Mouse (Mus musculus): ENCODE measurements at regions not wholly inside any gene's neighbourhood (a gene's known extent, or its start where the extent isn't known, plus 50 kb on each side); places are given as distances from the start of the nearest gene placed in this dataset.

GRCm38 (mm10) chr9:9375304-9375904, 136.5 kb upstream of the Arhgap42 start:
- H3K27ac ChIP-seq (ENCODE audit: low read depth) = no peak overlapping the region
- H3K9ac ChIP-seq (replicated peaks) = no peak overlapping the region
- ATAC-seq (no peak), DNase-seq (peak; percentile 48)
- H3K36me3 ChIP-seq (replicated peaks; ENCODE audit: insufficient read depth, low read length) = no peaks in the 10 kb centered on the region
- 28% methylated on average over 3 of the region's 3 CpGs for WGBS (ENCODE audit: insufficient replicate concordance)
- no peak overlapping the region for H3K4me3 ChIP-seq (ENCODE audit: low read depth, low read length)
- H3K27me3 ChIP-seq (ENCODE audit: insufficient read depth, low read length) = no peaks in the 10 kb centered on the region
- no peaks in the 10 kb centered on the region for H3K4me1 ChIP-seq (ENCODE audit: insufficient read depth)
- no peak overlapping the region for H3K4me2 ChIP-seq (ENCODE audit: low read depth, low read length)
- no peaks in the 10 kb centered on the region for H3K9me3 ChIP-seq (ENCODE audit: low read length)
- no peak for TF ChIP-seq EP300 (IDR thresholded peaks at IDR 0.05; ENCODE audit: low read depth)
- peak; percentile 83 for TF ChIP-seq CTCF (IDR thresholded peaks at IDR 0.05; ENCODE audit: low read depth)

- Histone ChIP-seq H3K4me1 (ENCODE audit: insufficient read depth) (no peaks in the 10 kb centered on the region), H3K4me3 (ENCODE audit: low read depth, low read length) (no peak overlapping the region), H3K27ac (ENCODE audit: low read depth) (no peak overlapping the region), H3K36me3 (replicated peaks; ENCODE audit: insufficient read depth, low read length) (no peaks in the 10 kb centered on the region), H3K4me2 (ENCODE audit: low read depth, low read length) (no peak overlapping the region), H3K27me3 (ENCODE audit: insufficient read depth, low read length) (no peaks in the 10 kb centered on the region), H3K9ac (replicated peaks) (no peak overlapping the region), H3K9me3 (ENCODE audit: low read length) (no peaks in the 10 kb centered on the region)
- 59% methylated on average over 1 of the region's 1 CpGs for WGBS (ENCODE audit: insufficient replicate concordance)
- no peak for TF ChIP-seq EP300 (IDR thresholded peaks at IDR 0.05; ENCODE audit: low read depth)
- TF ChIP-seq CTCF (IDR thresholded peaks at IDR 0.05; ENCODE audit: low read depth) = peak; percentile 44
- ATAC-seq (no peak), DNase-seq (no peak)
These were observed 133.7 kb upstream of the Arhgap42 start for GRCm38 (mm10) chr9:9372594-9372993.

GRCm38 (mm10) chr9:9368731-9369130, 129.8 kb upstream of the Arhgap42 start:
- no peak for TF ChIP-seq CTCF (IDR thresholded peaks at IDR 0.05; ENCODE audit: low read depth)
- H3K27ac ChIP-seq (ENCODE audit: low read depth) = no peak overlapping the region
- no peaks in the 10 kb centered on the region for H3K4me1 ChIP-seq (ENCODE audit: insufficient read depth)
- no peak for DNase-seq
- H3K4me2 ChIP-seq (ENCODE audit: low read depth, low read length) = no peak overlapping the region
- H3K27me3 ChIP-seq (ENCODE audit: insufficient read depth, low read length) = no peaks in the 10 kb centered on the region
- ATAC-seq = no peak
- H3K36me3 ChIP-seq (replicated peaks; ENCODE audit: insufficient read depth, low read length) = no peaks in the 10 kb centered on the region
- no peak overlapping the region for H3K4me3 ChIP-seq (ENCODE audit: low read depth, low read length)
- 78% methylated on average over 1 of the region's 1 CpGs for WGBS (ENCODE audit: insufficient replicate concordance)
- H3K9me3 ChIP-seq (ENCODE audit: low read length) = no peaks in the 10 kb centered on the region
- no peak overlapping the region for H3K9ac ChIP-seq (replicated peaks)

GRCm38 (mm10) chr9:9342456-9343185, 103.7 kb upstream of the Arhgap42 start:
- TF ChIP-seq CTCF (IDR thresholded peaks at IDR 0.05; ENCODE audit: low read depth) (no peak), EP300 (IDR thresholded peaks at IDR 0.05; ENCODE audit: low read depth) (no peak)
- no peaks in the 10 kb centered on the region for H3K4me1 ChIP-seq (ENCODE audit: insufficient read depth)
- H3K27ac ChIP-seq (ENCODE audit: low read depth) = no peak overlapping the region
- DNase-seq = no peak
- no peaks in the 10 kb centered on the region for H3K27me3 ChIP-seq (ENCODE audit: insufficient read depth, low read length)
- no peak overlapping the region for H3K4me3 ChIP-seq (ENCODE audit: low read depth, low read length)
- ATAC-seq = no peak
- no peak overlapping the region for H3K9ac ChIP-seq (replicated peaks)
- 56% methylated on average over 1 of the region's 1 CpGs for WGBS (ENCODE audit: insufficient replicate concordance)
- no peak overlapping the region for H3K4me2 ChIP-seq (ENCODE audit: low read depth, low read length)
- H3K36me3 ChIP-seq (replicated peaks; ENCODE audit: insufficient read depth, low read length) = no peaks in the 10 kb centered on the region
- H3K9me3 ChIP-seq (ENCODE audit: low read length) = no peaks in the 10 kb centered on the region

GRCm38 (mm10) chr9:9318624-9319023, 79.7 kb upstream of the Arhgap42 start:
- no peak for ATAC-seq

GRCm38 (mm10) chr9:9316021-9316420, 77.1 kb upstream of the Arhgap42 start:
- DNase-seq = no peak
- no peak overlapping the region for H3K4me3 ChIP-seq (ENCODE audit: low read depth, low read length)
- H3K27ac ChIP-seq (ENCODE audit: low read depth) = no peak overlapping the region
- H3K27me3 ChIP-seq (ENCODE audit: insufficient read depth, low read length) = no peaks in the 10 kb centered on the region
- no peaks in the 10 kb centered on the region for H3K9me3 ChIP-seq (ENCODE audit: low read length)
- H3K4me1 ChIP-seq (ENCODE audit: insufficient read depth) = no peaks in the 10 kb centered on the region
- H3K36me3 ChIP-seq (replicated peaks; ENCODE audit: insufficient read depth, low read length) = no peaks in the 10 kb centered on the region
- 89% methylated on average over 4 of the region's 4 CpGs for WGBS (ENCODE audit: insufficient replicate concordance)
- H3K4me2 ChIP-seq (ENCODE audit: low read depth, low read length) = no peak overlapping the region
- TF ChIP-seq CTCF (IDR thresholded peaks at IDR 0.05; ENCODE audit: low read depth) (no peak), EP300 (IDR thresholded peaks at IDR 0.05; ENCODE audit: low read depth) (no peak)
- no peak overlapping the region for H3K9ac ChIP-seq (replicated peaks)
- ATAC-seq = no peak

More at GRCm38 (mm10) chr9:9318624-9319023, 79.7 kb upstream of the Arhgap42 start:
- no peaks in the 10 kb centered on the region for H3K36me3 ChIP-seq (replicated peaks; ENCODE audit: insufficient read depth, low read length)
- no peak overlapping the region for H3K4me3 ChIP-seq (ENCODE audit: low read depth, low read length)
- H3K9me3 ChIP-seq (ENCODE audit: low read length) = no peaks in the 10 kb centered on the region
- no peak overlapping the region for H3K27ac ChIP-seq (ENCODE audit: low read depth)
- no peak overlapping the region for H3K9ac ChIP-seq (replicated peaks)
- H3K4me2 ChIP-seq (ENCODE audit: low read depth, low read length) = no peak overlapping the region
- H3K27me3 ChIP-seq (ENCODE audit: insufficient read depth, low read length) = no peaks in the 10 kb centered on the region
- TF ChIP-seq EP300 (IDR thresholded peaks at IDR 0.05; ENCODE audit: low read depth) = no peak
- no peak for TF ChIP-seq CTCF (IDR thresholded peaks at IDR 0.05; ENCODE audit: low read depth)
- DNase-seq = no peak
- no peaks in the 10 kb centered on the region for H3K4me1 ChIP-seq (ENCODE audit: insufficient read depth)
- WGBS (ENCODE audit: insufficient replicate concordance) = 51% methylated on average over 1 of the region's 1 CpGs

Measured in liver, postnatal 0 days (tissue).